Mouse (Mus musculus) lung, embryonic 14.5 days (tissue): ENCODE results near the gene Ascl2. TPM values are rescaled to one million over a fixed set of nuclear protein-coding genes. Genes with fewer than 3 reads are reported as not detected.

Source experiments
- ATAC-seq: fragments of 200-750 bp; cut with Nextera tagmentation; 2 replicates; pipeline ENCODE4 v1.8.0; 2017; ENCODE audit warnings: mild to moderate bottlenecking, moderate TSS enrichment, moderate library complexity; ENCODE audit not compliant: insufficient read depth
- DNase-seq: peaks from one replicate; pipeline ENCODE4 v3.0.0-alpha.2; 2015
- H3K27ac ChIP-seq: fragments of 300-500 bp; sonication (generic); 2 replicates; pipeline ENCODE4 v1.5.1; 2014; ENCODE audit warnings: low read depth, mild to moderate bottlenecking, moderate library complexity
- H3K27me3 ChIP-seq: fragments of 300-500 bp; sonication (generic); 2 replicates; pipeline ENCODE4 v1.6.1; 2014; ENCODE audit warnings: low read length, control low read depth; ENCODE audit not compliant: insufficient read depth
- H3K36me3 ChIP-seq: fragments of 300-500 bp; sonication (generic); 2 replicates; pipeline ENCODE4 v1.6.1; 2014; ENCODE audit warnings: control low read depth; ENCODE audit not compliant: insufficient read depth
- H3K4me1 ChIP-seq: fragments of 300-500 bp; sonication (generic); 2 replicates; pipeline ENCODE4 v1.6.1; 2014; ENCODE audit warnings: antibody characterized with exemption, control low read depth; ENCODE audit not compliant: insufficient read depth
- H3K4me2 ChIP-seq: fragments of 300-500 bp; sonication (generic); 2 replicates; pipeline ENCODE4 v1.6.1; 2014; ENCODE audit warnings: mild to moderate bottlenecking
- H3K4me3 ChIP-seq: fragments of 300-500 bp; sonication (generic); 2 replicates; pipeline ENCODE4 v1.5.1; 2014; ENCODE audit warnings: low read depth, low read length
- H3K9ac ChIP-seq: fragments of 300-500 bp; sonication (generic); 2 replicates; pipeline ENCODE4 v1.6.1; 2014
- H3K9me3 ChIP-seq: fragments of 300-500 bp; sonication (generic); 2 replicates; pipeline ENCODE4 v1.6.1; 2016; ENCODE audit warnings: low read depth, low read length, control low read depth
- CTCF ChIP-seq: IDR thresholded peaks from 2 replicates; pipeline ENCODE4 v1.5.1; 2016; ENCODE audit warnings: antibody characterized with exemption, low read depth
- WGBS: fragments of 180-500 bp; shearing (Covaris S2); extraction: QIAGEN DNeasy Blood & Tissue Kit; methylation state at CpG from one replicate; pipeline ENCODE4 v1.1.7; 2014; 5-methylcytosine and 5-hydroxymethylcytosine counted together
- polyA plus RNA-seq: library from polyadenylated mRNA; unstranded; fragments of >200 nt; fragmentation: Nextera tagmentation; extraction: Ambion mirVana; gene quantifications from 2 replicates; pipeline ENCODE4 v1.2.1, GENCODE M21; 2014

Ascl2 gene
- polyA plus RNA-seq, 1 experiment from 2014 or later, result 2.2 TPM

- no peak overlapping the region; the same call in 1 of the 2 replicates for H3K27ac ChIP-seq
- ATAC-seq, result peak; percentile 46; the same call in 1 of the 2 replicates
Measured at GRCm38 (mm10) chr7:142997403-142998150, 28.5 kb upstream of the Ascl2 start.

DNA sequence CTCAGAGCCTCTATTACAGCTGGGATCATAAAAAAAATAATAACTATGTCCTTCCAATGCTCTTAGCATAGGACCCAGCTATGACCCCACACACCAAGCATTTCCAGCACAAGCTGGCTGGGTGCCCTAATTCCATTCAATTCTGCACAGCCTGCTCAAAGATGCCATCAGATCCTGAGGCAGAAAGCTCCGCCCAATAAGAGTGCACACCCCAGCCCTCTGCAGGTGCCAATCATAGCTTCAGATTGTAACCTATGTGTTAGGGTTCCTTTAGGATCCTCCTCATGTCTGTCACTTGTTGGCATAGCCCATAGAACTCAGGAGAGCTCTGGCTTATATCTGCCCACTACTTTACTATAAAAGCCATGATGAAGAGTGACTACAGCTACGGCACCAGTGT, 27.9 kb upstream of the Ascl2 start:
- no peaks in the 10 kb centered on the region for H3K36me3 ChIP-seq
- H3K9me3 ChIP-seq, result no peaks in the 10 kb centered on the region
- no peak for TF ChIP-seq CTCF
- no peak overlapping the region for H3K27ac ChIP-seq
- WGBS, result 81% methylated on average over 2 of the region's 2 CpGs
- H3K9ac ChIP-seq, result no peak overlapping the region
- no peak overlapping the region for H3K4me3 ChIP-seq
- H3K27me3 ChIP-seq, result no peaks in the 10 kb centered on the region
- H3K4me1 ChIP-seq, result 0 out of 2 replicates have a peak, but pooled peaks cover 4% of the 10 kb centered on the region
- ATAC-seq (peak; percentile 8; the same call in 1 of the 2 replicates), DNase-seq (no peak)
- no peak overlapping the region for H3K4me2 ChIP-seq

More at GRCm38 (mm10) chr7:142997403-142998150, 28.5 kb upstream of the Ascl2 start:
- H3K9me3 ChIP-seq, result no peaks in the 10 kb centered on the region
- H3K4me1 ChIP-seq, result 0 out of 2 replicates have a peak, but pooled peaks cover 4% of the 10 kb centered on the region
- no peak overlapping the region for H3K4me2 ChIP-seq
- no peaks in the 10 kb centered on the region for H3K36me3 ChIP-seq
- DNase-seq, result peak; percentile 68
- H3K4me3 ChIP-seq, result no peak overlapping the region
- 16% methylated on average over 3 of the region's 3 CpGs for WGBS
- H3K9ac ChIP-seq, result no peak overlapping the region
- no peak for TF ChIP-seq CTCF
- H3K27me3 ChIP-seq, result no peaks in the 10 kb centered on the region

DNA sequence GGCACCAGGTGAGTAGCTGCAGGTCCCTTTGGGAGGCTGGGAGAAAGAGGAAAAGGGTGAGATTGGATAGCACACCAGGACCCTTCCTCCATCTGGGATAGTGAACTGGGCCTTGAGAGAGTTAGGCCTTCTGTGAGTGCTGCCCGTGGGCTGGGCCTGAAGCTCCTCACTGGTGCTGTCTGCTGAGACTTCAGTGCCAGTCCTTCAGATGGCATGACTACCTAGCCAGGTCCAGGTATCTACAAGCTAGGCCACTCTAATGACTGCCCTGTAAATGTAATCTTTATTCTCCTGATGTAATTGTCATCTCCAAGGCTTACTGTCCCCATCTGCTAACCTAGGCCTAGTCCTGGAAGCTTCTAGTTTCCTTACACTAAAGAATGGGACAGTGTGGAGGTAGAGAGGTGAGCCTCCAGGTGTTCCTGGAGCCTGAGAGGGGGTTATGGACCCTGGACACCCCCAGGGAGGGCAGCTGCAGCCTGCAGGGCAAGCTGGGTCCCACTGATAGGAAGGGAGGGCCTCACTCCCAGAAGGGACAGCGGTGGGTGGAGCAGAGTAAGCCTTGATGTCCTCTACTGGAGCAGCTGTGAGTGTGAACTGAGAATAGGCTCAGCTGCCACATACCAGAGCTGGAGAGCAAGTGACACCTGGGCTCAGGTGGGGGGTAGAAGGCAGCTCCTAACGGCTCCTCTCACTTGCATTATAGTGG, 26.7 kb upstream of the Ascl2 start:
- 0 out of 2 replicates have a peak, but pooled peaks cover 4% of the 10 kb centered on the region for H3K4me1 ChIP-seq
- DNase-seq (no peak), ATAC-seq (no peak)
- H3K9ac ChIP-seq, result no peak overlapping the region
- H3K9me3 ChIP-seq, result no peaks in the 10 kb centered on the region
- no peaks in the 10 kb centered on the region for H3K36me3 ChIP-seq
- H3K4me2 ChIP-seq, result no peak overlapping the region
- TF ChIP-seq CTCF, result no peak
- no peak overlapping the region for H3K4me3 ChIP-seq
- H3K27me3 ChIP-seq, result no peaks in the 10 kb centered on the region
- WGBS, result 64% methylated on average over 3 of the region's 3 CpGs
- H3K27ac ChIP-seq, result no peak overlapping the region

GRCm38 (mm10) chr7:142995004-142995403, 25.9 kb upstream of the Ascl2 start:
- Histone ChIP-seq H3K9ac (no peak overlapping the region), H3K4me3 (no peak overlapping the region), H3K4me1 (0 out of 2 replicates have a peak, but pooled peaks cover 4% of the 10 kb centered on the region), H3K4me2 (no peak overlapping the region), H3K27me3 (no peaks in the 10 kb centered on the region), H3K36me3 (no peaks in the 10 kb centered on the region), H3K9me3 (no peaks in the 10 kb centered on the region), H3K27ac (no peak overlapping the region)
- DNase-seq, result no peak
- no peak for TF ChIP-seq CTCF
- ATAC-seq, result no peak

DNA sequence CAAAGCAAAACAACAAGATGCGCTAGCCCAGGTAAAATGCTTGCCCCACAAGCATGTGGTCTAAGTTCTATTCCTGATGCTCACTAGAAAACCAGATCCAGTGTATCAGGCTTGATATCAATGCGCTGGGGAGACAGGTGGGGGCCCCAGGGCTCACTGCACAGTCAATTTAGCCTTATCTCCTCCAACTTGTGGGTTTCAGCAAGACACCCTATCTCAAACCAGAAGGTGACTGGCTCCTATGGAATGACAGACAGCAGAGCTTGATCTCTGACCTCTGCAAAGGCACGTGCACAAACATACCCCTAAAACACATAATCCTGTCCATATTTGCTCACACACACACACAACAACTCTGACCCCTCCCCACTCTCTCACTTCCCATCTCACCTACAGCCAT, 18.7 kb upstream of the Ascl2 start:
- H3K4me3 ChIP-seq, result no peak overlapping the region
- WGBS, result 65% methylated on average over 3 of the region's 3 CpGs
- H3K27ac ChIP-seq, result no peak overlapping the region
- DNase-seq (no peak), ATAC-seq (no peak)
- H3K36me3 ChIP-seq, result no peaks in the 10 kb centered on the region
- H3K27me3 ChIP-seq, result no peaks in the 10 kb centered on the region
- TF ChIP-seq CTCF, result no peak
- no peaks in the 10 kb centered on the region for H3K9me3 ChIP-seq
- no peaks in the 10 kb centered on the region for H3K4me1 ChIP-seq
- H3K9ac ChIP-seq, result no peak overlapping the region
- no peak overlapping the region for H3K4me2 ChIP-seq

DNA sequence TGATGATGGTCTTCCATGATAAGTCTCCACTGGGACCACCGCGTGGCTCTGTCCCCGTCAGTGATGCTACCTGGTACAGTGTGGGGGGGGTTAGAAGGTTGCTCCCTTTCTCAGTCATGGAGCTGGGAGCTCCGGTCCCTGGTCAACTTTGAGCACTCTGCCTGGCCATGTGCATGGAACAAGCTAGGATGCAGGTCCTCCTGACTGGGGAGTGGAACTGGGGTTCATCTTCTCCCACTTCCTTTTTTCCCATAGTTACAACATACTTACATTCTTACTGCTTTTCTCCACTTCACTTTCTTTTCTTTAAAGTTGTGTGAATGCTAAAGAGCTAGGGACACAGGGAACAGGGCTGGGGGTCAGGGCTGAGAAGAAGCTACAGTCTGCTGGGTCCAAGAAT, 16.1 kb upstream of the Ascl2 start:
- no peak overlapping the region for H3K9ac ChIP-seq
- no peaks in the 10 kb centered on the region for H3K36me3 ChIP-seq
- H3K27ac ChIP-seq, result no peak overlapping the region
- no peak for ATAC-seq
- H3K4me2 ChIP-seq, result no peak overlapping the region
- WGBS, result 92% methylated on average over 4 of the region's 4 CpGs
- H3K4me1 ChIP-seq, result no peaks in the 10 kb centered on the region
- no peaks in the 10 kb centered on the region for H3K27me3 ChIP-seq
- no peak for DNase-seq
- H3K9me3 ChIP-seq, result no peaks in the 10 kb centered on the region
- H3K4me3 ChIP-seq, result no peak overlapping the region
- TF ChIP-seq CTCF, result no peak

- H3K4me3 ChIP-seq, result no peak overlapping the region
- H3K27ac ChIP-seq, result no peak overlapping the region
- no peaks in the 10 kb centered on the region for H3K27me3 ChIP-seq
- no peak for DNase-seq
- H3K9ac ChIP-seq, result no peak overlapping the region
- H3K4me1 ChIP-seq, result no peaks in the 10 kb centered on the region
- H3K9me3 ChIP-seq, result no peaks in the 10 kb centered on the region
- H3K4me2 ChIP-seq, result no peak overlapping the region
- WGBS, result 63% methylated on average over 4 of the region's 4 CpGs
- no peak for ATAC-seq
- H3K36me3 ChIP-seq, result no peaks in the 10 kb centered on the region
- no peak for TF ChIP-seq CTCF
Measured at GRCm38 (mm10) chr7:142981908-142982307, 12.8 kb upstream of the Ascl2 start.
